Mouse (Mus musculus): ENCODE data around the gene Nrde2. TPM values are rescaled to one million over a fixed set of nuclear protein-coding genes. Genes with fewer than 3 reads are reported as not detected.

Gene Nrde2
- polyA plus RNA-seq, 1 experiment from 2014 or later: 20.1 TPM

- no peaks in the 10 kb centered on the region for H3K4me1 ChIP-seq (ENCODE audit: control insufficient read depth, insufficient read depth, low read length)
- H3K36me3 ChIP-seq (ENCODE audit: control insufficient read depth, insufficient read depth, low read length): no peaks in the 10 kb centered on the region
- no peak overlapping the region for H3K9ac ChIP-seq (ENCODE audit: low read depth, low read length)
- no peak overlapping the region for H3K27ac ChIP-seq (ENCODE audit: low read depth, low read length)
- H3K27me3 ChIP-seq (ENCODE audit: control insufficient read depth, insufficient read depth, low read length): no peaks in the 10 kb centered on the region
- no peak overlapping the region for H3K4me3 ChIP-seq (ENCODE audit: low read length)
- no peak for ATAC-seq (ENCODE audit: low FRiP score, low TSS enrichment)
- H3K9me3 ChIP-seq (ENCODE audit: control insufficient read depth, low read length): no peaks in the 10 kb centered on the region
- 74% methylated on average over 4 of the region's 4 CpGs for WGBS
- H3K4me2 ChIP-seq (replicated peaks; ENCODE audit: low read depth, low read length): no peak overlapping the region
These were observed 83.7 kb downstream of the Nrde2 start for GRCm38 (mm10) chr12:100075715-100076114.

Other genes with a start within 250 kb of the Nrde2 start
- gene Kcnk13, start 195.2 kb downstream of the Nrde2 start, polyA plus RNA-seq (2014; fragmentation: Nextera tagmentation; extraction: Ambion mirVana): 0.14 and 0.15 TPM in 2 replicates
- 324 and 348 TPM in 2 replicates for gene Psmc1, start 49.5 kb downstream of the Nrde2 start, polyA plus RNA-seq (2014; fragmentation: Nextera tagmentation; extraction: Ambion mirVana)
- 1,237 and 1,509 TPM in 2 replicates for gene Calm1, start 39.8 kb upstream of the Nrde2 start, polyA plus RNA-seq (2014; fragmentation: Nextera tagmentation; extraction: Ambion mirVana)

Data from kidney, embryonic 14.5 days (tissue).